Mouse (Mus musculus) midbrain, embryonic 13.5 days (tissue): ENCODE results near the gene Tex19.1. TPM values are rescaled to one million over a fixed set of nuclear protein-coding genes. Genes with fewer than 3 reads are reported as not detected.

Experiments
- polyA plus RNA-seq: library from polyadenylated mRNA; unstranded; fragments of >200 nt; fragmentation: Nextera tagmentation; extraction: Ambion mirVana; gene quantifications from 2 replicates; pipeline ENCODE4 v1.2.1, GENCODE M21; 2015

Gene Tex19.1
- polyA plus RNA-seq, 1 experiment from 2014 or later = not detected

Other genes with a start within 250 kb of the Tex19.1 start
- gene Ccdc57, start 213.3 kb upstream of the Tex19.1 start, polyA plus RNA-seq = 5.2 and 6.1 TPM in 2 replicates
- gene Slc16a3, start 197.7 kb upstream of the Tex19.1 start, polyA plus RNA-seq = 10.1 and 14.0 TPM in 2 replicates
- gene Csnk1d, start 154.8 kb upstream of the Tex19.1 start, polyA plus RNA-seq = 152 and 161 TPM in 2 replicates
- 0.50 TPM in 1 of 2 replicates, not detected in the other for gene Cd7, start 106.7 kb upstream of the Tex19.1 start, polyA plus RNA-seq
- gene Sectm1b, start 82.6 kb upstream of the Tex19.1 start, polyA plus RNA-seq = not detected in 2 replicates
- gene Sectm1a, start 64.9 kb upstream of the Tex19.1 start, polyA plus RNA-seq = not detected in 2 replicates
- not detected in 2 replicates for gene Tex19.2, start 27.5 kb upstream of the Tex19.1 start, polyA plus RNA-seq
- 0.15 and 0.22 TPM in 2 replicates for gene Uts2r, start 14.1 kb downstream of the Tex19.1 start, polyA plus RNA-seq
- 18.2 and 21.1 TPM in 2 replicates for gene Hexdc, start 58.3 kb downstream of the Tex19.1 start, polyA plus RNA-seq
- 20.2 and 22.9 TPM in 2 replicates for gene Ogfod3, start 58.6 kb downstream of the Tex19.1 start, polyA plus RNA-seq
- 42.6 and 43.8 TPM in 2 replicates for gene Cybc1, start 83.2 kb downstream of the Tex19.1 start, polyA plus RNA-seq
- gene Narf, start 91.1 kb downstream of the Tex19.1 start, polyA plus RNA-seq = 105 and 108 TPM in 2 replicates
- gene Foxk2, start 113.8 kb downstream of the Tex19.1 start, polyA plus RNA-seq = 11.9 and 13.0 TPM in 2 replicates
- 80.4 and 82.6 TPM in 2 replicates for gene Wdr45b, start 208.3 kb downstream of the Tex19.1 start, polyA plus RNA-seq
- gene Rab40b, start 242.1 kb downstream of the Tex19.1 start, polyA plus RNA-seq = 5.9 and 7.9 TPM in 2 replicates